Mouse (Mus musculus): ENCODE data around the gene Pax5.

Pax5 gene

GRCm38 (mm10) chr4:44543880-44544279, 166.4 kb downstream of the Pax5 start:
- DNase-seq (ENCODE audit: low read depth): no peak

- no peak for DNase-seq (ENCODE audit: low read depth)
Observed at GRCm38 (mm10) chr4:44542101-44542500, 168.2 kb downstream of the Pax5 start.

- DNase-seq (ENCODE audit: low read depth): no peak
Observed at GRCm38 (mm10) chr4:44538488-44538887, 171.8 kb downstream of the Pax5 start.

- DNase-seq (ENCODE audit: low read depth): no peak
Observed at GRCm38 (mm10) chr4:44536794-44537193, 173.5 kb downstream of the Pax5 start.

- no peak for DNase-seq (ENCODE audit: low read depth)
Observed at GRCm38 (mm10) chr4:44535646-44536045, 174.6 kb downstream of the Pax5 start.

GRCm38 (mm10) chr4:44533286-44533685, 177.0 kb downstream of the Pax5 start:
- DNase-seq (ENCODE audit: low read depth): no peak

- no peak for DNase-seq (ENCODE audit: low read depth)
Observed at GRCm38 (mm10) chr4:44532731-44533130, 177.6 kb downstream of the Pax5 start.

GRCm38 (mm10) chr4:44525336-44525735, 185.0 kb downstream of the Pax5 start:
- no peak for DNase-seq (ENCODE audit: low read depth)

- DNase-seq (ENCODE audit: low read depth): no peak
Observed at GRCm38 (mm10) chr4:44518923-44519322, 191.4 kb downstream of the Pax5 start.

GRCm38 (mm10) chr4:44513981-44514380, 196.3 kb downstream of the Pax5 start:
- DNase-seq (ENCODE audit: low read depth): no peak

- peak; percentile 41 for DNase-seq (ENCODE audit: low read depth)
Observed at GRCm38 (mm10) chr4:44511682-44512081, 198.6 kb downstream of the Pax5 start.

GRCm38 (mm10) chr4:44508386-44509226, 201.7 kb downstream of the Pax5 start:
- DNase-seq (ENCODE audit: low read depth): no peak

GRCm38 (mm10) chr4:44507861-44508260, 202.4 kb downstream of the Pax5 start:
- no peak for DNase-seq (ENCODE audit: low read depth)

- no peak for DNase-seq (ENCODE audit: low read depth)
Observed at GRCm38 (mm10) chr4:44504998-44505397, 205.3 kb downstream of the Pax5 start.

- no peak for DNase-seq (ENCODE audit: low read depth)
Observed at GRCm38 (mm10) chr4:44502196-44502867, 208.0 kb downstream of the Pax5 start.

GRCm38 (mm10) chr4:44498156-44498555, 212.1 kb downstream of the Pax5 start:
- DNase-seq (ENCODE audit: low read depth): no peak

- no peak for DNase-seq (ENCODE audit: low read depth)
Observed at GRCm38 (mm10) chr4:44495836-44496235, 214.5 kb downstream of the Pax5 start.

- DNase-seq (ENCODE audit: low read depth): no peak
Observed at GRCm38 (mm10) chr4:44493756-44494155, 216.5 kb downstream of the Pax5 start.

- DNase-seq (ENCODE audit: low read depth): no peak
Observed at GRCm38 (mm10) chr4:44490872-44491271, 219.4 kb downstream of the Pax5 start.

- DNase-seq (ENCODE audit: low read depth): no peak
Observed at GRCm38 (mm10) chr4:44488702-44489101, 221.6 kb downstream of the Pax5 start.

- no peak for DNase-seq (ENCODE audit: low read depth)
Observed at GRCm38 (mm10) chr4:44488219-44488618, 222.1 kb downstream of the Pax5 start.

- no peak for DNase-seq (ENCODE audit: low read depth)
Observed at GRCm38 (mm10) chr4:44482851-44483250, 227.4 kb downstream of the Pax5 start.

GRCm38 (mm10) chr4:44479755-44480154, 230.5 kb downstream of the Pax5 start:
- peak; percentile 11 for DNase-seq (ENCODE audit: low read depth)
